Mouse (Mus musculus): ENCODE data around the gene Gfy. TPM values are rescaled to one million over a fixed set of nuclear protein-coding genes. Genes with fewer than 3 reads are reported as not detected.
"Not testable (repeated sequence)": the region's sequence is repeated elsewhere in the genome, so short reads cannot be mapped to it uniquely, and the experiment has no call there.

Gene Gfy
- polyA plus RNA-seq, 1 experiment from 2014 or later: not detected

DNA sequence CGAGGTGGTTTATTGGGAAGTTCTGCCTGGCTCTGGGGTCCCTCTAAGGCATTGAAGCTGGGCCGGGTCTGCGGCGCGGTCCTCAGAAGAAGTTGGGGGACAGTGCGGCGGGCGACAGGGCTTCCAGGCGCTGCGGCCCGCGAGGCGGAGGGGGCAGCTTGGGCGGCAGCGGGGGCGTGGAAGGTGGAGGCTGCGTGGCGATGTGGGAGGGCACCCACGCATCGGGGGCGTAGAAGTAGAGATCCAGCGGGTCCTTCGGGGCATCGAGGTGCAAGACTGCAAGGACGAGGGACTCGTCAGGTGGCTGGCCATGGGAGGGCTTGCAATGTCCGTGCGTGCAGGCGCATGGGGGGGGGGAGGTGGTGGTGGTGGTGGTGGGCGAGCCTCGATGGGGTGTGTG lies 3.0 kb downstream of the Gfy start:
- Histone ChIP-seq H3K9ac (replicated peaks; ENCODE audit: low read length) (0 out of 2 replicates have a peak overlapping the region, but pooled peaks have one; percentile 21), H3K4me2 (ENCODE audit: low read length) (peak overlapping the region; percentile 31), H3K36me3 (ENCODE audit: control insufficient read depth, insufficient read depth, low read length) (no peaks in the 10 kb centered on the region), H3K27ac (replicated peaks; ENCODE audit: low read depth, low read length) (no peak overlapping the region), H3K9me3 (ENCODE audit: control insufficient read depth, low read length) (no peaks in the 10 kb centered on the region), H3K27me3 (ENCODE audit: control insufficient read depth, insufficient read depth, low read length) (peaks cover 75% of the 10 kb centered on the region), H3K4me3 (replicated peaks; ENCODE audit: low read depth, low read length) (peak overlapping the region; percentile 13; the same call in 1 of the 2 replicates), H3K4me1 (ENCODE audit: control insufficient read depth, insufficient read depth, low read length) (0 out of 2 replicates have a peak, but pooled peaks cover 4% of the 10 kb centered on the region)
- ATAC-seq (ENCODE audit: low FRiP score, low TSS enrichment) (no peak), DNase-seq (no peak)
- 2% methylated on average over 31 of the region's 31 CpGs for WGBS

DNA sequence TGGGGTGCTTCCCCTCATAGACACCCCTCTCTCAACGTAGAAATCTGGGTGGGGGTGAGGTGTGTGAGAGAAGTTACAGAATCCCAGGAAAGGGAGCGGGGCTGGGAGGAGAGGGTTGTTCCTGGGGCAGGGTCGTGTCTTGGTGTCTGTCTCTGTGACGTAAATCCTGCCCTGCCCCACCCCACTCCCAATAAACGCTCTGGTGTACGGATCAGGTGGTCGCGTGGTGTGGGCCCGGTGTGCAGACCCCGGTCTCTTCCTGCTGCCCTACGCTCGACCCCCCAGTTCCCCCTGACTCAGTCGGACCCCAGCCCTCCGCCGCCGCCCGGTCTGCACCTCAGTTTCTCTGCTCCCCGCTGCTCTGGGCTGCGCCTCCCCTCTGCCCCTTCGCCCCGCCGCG lies 3.4 kb downstream of the Gfy start:
- no peak overlapping the region for H3K27ac ChIP-seq (replicated peaks; ENCODE audit: low read depth, low read length)
- H3K4me2 ChIP-seq (ENCODE audit: low read length): peak overlapping the region; percentile 31
- 0 out of 2 replicates have a peak, but pooled peaks cover 3% of the 10 kb centered on the region for H3K4me1 ChIP-seq (ENCODE audit: control insufficient read depth, insufficient read depth, low read length)
- H3K4me3 ChIP-seq (replicated peaks; ENCODE audit: low read depth, low read length): peak overlapping the region; percentile 13; the same call in 1 of the 2 replicates
- no peak for DNase-seq
- peaks cover 71% of the 10 kb centered on the region for H3K27me3 ChIP-seq (ENCODE audit: control insufficient read depth, insufficient read depth, low read length)
- WGBS: 2% methylated on average over 23 of the region's 23 CpGs
- no peaks in the 10 kb centered on the region for H3K9me3 ChIP-seq (ENCODE audit: control insufficient read depth, low read length)
- no peak for ATAC-seq (ENCODE audit: low FRiP score, low TSS enrichment)
- no peaks in the 10 kb centered on the region for H3K36me3 ChIP-seq (ENCODE audit: control insufficient read depth, insufficient read depth, low read length)
- H3K9ac ChIP-seq (replicated peaks; ENCODE audit: low read length): 0 out of 2 replicates have a peak overlapping the region, but pooled peaks have one; percentile 21

DNA sequence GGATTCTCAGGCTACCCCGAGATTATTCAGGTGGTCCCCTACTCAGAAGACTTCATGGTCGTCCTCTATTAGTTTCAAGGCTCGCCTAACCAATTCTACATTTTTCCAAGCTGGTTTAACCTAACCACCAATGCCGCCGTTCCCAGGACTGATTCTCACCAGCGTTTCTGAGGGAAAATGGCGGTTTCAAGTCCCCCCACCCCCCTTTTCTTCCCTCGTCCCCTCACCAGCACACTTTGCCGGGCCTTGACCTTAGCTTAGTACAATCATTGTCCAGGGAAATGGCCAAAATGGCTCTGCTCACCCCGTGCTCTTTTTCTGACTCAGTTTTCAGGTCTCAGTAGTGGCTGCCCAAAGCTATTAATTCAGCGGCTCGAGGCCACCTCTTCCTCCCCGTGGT lies 4.0 kb downstream of the Gfy start:
- 2% methylated on average over 13 of the region's 13 CpGs for WGBS
- H3K27ac ChIP-seq (replicated peaks; ENCODE audit: low read depth, low read length): no peak overlapping the region
- H3K27me3 ChIP-seq (ENCODE audit: control insufficient read depth, insufficient read depth, low read length): peaks cover 67% of the 10 kb centered on the region
- no peak overlapping the region for H3K9ac ChIP-seq (replicated peaks; ENCODE audit: low read length)
- DNase-seq: no peak
- no peak overlapping the region for H3K4me2 ChIP-seq (ENCODE audit: low read length)
- 0 out of 2 replicates have a peak, but pooled peaks cover 3% of the 10 kb centered on the region for H3K4me1 ChIP-seq (ENCODE audit: control insufficient read depth, insufficient read depth, low read length)
- no peaks in the 10 kb centered on the region for H3K9me3 ChIP-seq (ENCODE audit: control insufficient read depth, low read length)
- no peak overlapping the region for H3K4me3 ChIP-seq (replicated peaks; ENCODE audit: low read depth, low read length)
- ATAC-seq (ENCODE audit: low FRiP score, low TSS enrichment): no peak
- H3K36me3 ChIP-seq (ENCODE audit: control insufficient read depth, insufficient read depth, low read length): no peaks in the 10 kb centered on the region

DNA sequence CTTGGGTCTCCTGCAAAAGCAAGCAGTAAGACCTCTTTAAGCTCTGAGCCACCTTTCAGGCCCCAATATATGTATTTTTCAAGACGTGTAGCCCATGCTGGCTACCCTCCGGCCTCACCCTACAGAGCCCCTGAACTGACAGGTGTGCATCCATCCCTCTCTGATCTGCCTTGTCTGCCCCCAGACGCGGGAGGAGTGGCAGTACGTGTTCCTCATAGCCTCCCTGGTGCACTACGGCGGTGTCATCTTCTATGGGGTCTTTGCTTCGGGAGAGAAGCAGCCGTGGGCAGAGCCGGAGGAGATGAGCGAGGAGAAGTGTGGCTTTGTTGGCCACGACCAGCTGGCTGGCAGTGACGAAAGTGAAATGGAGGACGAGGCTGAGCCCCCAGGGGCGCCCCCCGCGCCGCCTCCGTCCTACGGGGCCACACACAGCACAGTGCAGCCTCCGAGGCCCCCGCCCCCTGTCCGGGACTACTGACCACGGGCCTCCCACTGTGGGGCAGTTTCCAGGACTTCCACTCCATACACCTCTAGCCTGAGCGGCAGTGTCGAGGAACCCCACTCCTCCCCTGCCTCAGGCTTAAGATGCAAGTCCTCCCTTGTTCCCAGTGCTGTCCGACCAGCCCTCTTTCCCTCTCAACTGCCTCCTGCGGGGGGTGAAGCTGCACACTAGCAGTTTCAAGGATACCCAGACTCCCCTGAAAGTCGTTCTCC lies 4.6 kb downstream of the Gfy start:
- H3K27ac ChIP-seq (replicated peaks; ENCODE audit: low read depth, low read length): no peak overlapping the region
- WGBS: 3% methylated on average over 28 of the region's 29 CpGs
- no peak for ATAC-seq (ENCODE audit: low FRiP score, low TSS enrichment)
- DNase-seq: peak; percentile 27
- no peak overlapping the region; the same call in 1 of the 2 replicates for H3K4me3 ChIP-seq (replicated peaks; ENCODE audit: low read depth, low read length)
- peak overlapping the region; percentile 10; the same call in 1 of the 2 replicates for H3K4me2 ChIP-seq (ENCODE audit: low read length)
- H3K9me3 ChIP-seq (ENCODE audit: control insufficient read depth, low read length): no peaks in the 10 kb centered on the region
- peaks cover 60% of the 10 kb centered on the region for H3K27me3 ChIP-seq (ENCODE audit: control insufficient read depth, insufficient read depth, low read length)
- no peak overlapping the region for H3K9ac ChIP-seq (replicated peaks; ENCODE audit: low read length)
- no peaks in the 10 kb centered on the region for H3K36me3 ChIP-seq (ENCODE audit: control insufficient read depth, insufficient read depth, low read length)
- H3K4me1 ChIP-seq (ENCODE audit: control insufficient read depth, insufficient read depth, low read length): 0 out of 2 replicates have a peak, but pooled peaks cover 3% of the 10 kb centered on the region

DNA sequence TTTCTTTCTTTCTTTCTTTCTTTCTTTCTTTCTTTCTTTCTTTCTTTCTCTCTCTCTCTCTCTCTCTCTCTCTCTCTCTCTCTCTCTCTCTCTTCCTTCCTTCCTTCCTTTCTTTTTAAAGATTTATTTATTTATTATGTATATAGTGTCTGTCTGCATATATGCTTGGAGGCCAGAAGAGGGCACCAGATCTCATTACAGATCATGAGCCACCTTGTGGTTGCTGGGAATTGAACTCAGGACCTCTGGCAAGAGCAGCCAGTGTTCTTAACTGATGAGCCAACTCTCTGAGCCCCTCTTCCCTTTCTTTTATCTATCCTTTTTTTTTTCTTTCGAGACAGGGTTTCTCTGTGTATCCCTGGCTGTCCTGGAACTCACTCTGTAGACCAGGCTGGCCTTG lies 5.6 kb downstream of the Gfy start:
- peaks cover 58% of the 10 kb centered on the region for H3K27me3 ChIP-seq (ENCODE audit: control insufficient read depth, insufficient read depth, low read length)
- not testable (repeated sequence) for ATAC-seq (ENCODE audit: low FRiP score, low TSS enrichment); H3K4me1 ChIP-seq (ENCODE audit: control insufficient read depth, insufficient read depth, low read length); H3K9ac ChIP-seq (replicated peaks; ENCODE audit: low read length); H3K4me2 ChIP-seq (ENCODE audit: low read length); H3K9me3 ChIP-seq (ENCODE audit: control insufficient read depth, low read length); H3K4me3 ChIP-seq (replicated peaks; ENCODE audit: low read depth, low read length); DNase-seq; H3K27ac ChIP-seq (replicated peaks; ENCODE audit: low read depth, low read length); H3K36me3 ChIP-seq (ENCODE audit: control insufficient read depth, insufficient read depth, low read length)
- WGBS: 68% methylated on average over 1 of the region's 1 CpGs

DNA sequence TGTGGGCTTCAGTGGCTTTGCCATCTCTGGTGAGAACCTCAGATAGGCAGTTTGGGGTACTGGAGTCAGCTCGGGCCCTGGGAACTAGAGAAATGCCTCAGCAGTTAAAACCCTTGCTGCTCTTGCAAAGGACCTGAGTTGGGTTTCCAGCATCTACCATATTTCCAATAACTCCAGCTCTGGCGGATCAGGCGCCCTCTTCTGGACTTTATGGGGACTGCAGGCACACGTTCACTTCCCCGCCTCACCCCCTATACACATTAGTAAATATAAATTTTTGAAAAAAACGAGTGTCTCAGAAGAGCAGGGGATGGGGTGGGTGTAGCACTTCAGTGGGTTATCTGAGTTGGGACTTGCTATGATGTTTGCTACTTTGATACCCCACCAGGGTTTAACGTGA lies 6.4 kb downstream of the Gfy start:
- no peak for ATAC-seq (ENCODE audit: low FRiP score, low TSS enrichment)
- WGBS: 65% methylated on average over 7 of the region's 7 CpGs

DNA sequence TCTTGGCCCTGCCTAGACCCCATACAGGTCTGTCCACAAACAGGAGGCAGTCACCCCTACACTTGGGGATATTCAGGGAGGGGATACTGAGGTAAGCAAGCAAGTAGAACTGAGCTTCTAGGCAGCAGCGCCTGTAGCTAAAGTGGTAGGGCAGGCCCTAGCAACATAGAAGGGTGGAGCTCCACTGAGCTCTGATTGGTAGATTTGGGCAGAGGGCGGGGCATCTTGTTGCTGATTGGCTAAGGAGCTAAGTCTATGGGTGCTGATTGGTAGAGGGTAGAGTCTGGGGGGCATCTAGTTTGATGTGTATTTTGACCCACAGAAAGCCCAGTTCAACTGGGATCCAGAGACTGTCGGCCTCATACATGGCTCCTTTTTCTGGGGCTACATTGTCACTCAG lies 9.9 kb downstream of the Gfy start:
- no peak for ATAC-seq (ENCODE audit: low FRiP score, low TSS enrichment)
- H3K4me3 ChIP-seq (replicated peaks; ENCODE audit: low read depth, low read length): no peak overlapping the region
- no peak overlapping the region for H3K4me2 ChIP-seq (ENCODE audit: low read length)
- H3K4me1 ChIP-seq (ENCODE audit: control insufficient read depth, insufficient read depth, low read length): peaks cover 6% of the 10 kb centered on the region; the same call in 1 of the 2 replicates
- H3K9ac ChIP-seq (replicated peaks; ENCODE audit: low read length): no peak overlapping the region
- no peak overlapping the region for H3K27ac ChIP-seq (replicated peaks; ENCODE audit: low read depth, low read length)
- no peaks in the 10 kb centered on the region for H3K9me3 ChIP-seq (ENCODE audit: control insufficient read depth, low read length)
- DNase-seq: no peak
- H3K36me3 ChIP-seq (ENCODE audit: control insufficient read depth, insufficient read depth, low read length): no peaks in the 10 kb centered on the region
- H3K27me3 ChIP-seq (ENCODE audit: control insufficient read depth, insufficient read depth, low read length): peaks cover 58% of the 10 kb centered on the region
- WGBS: 94% methylated on average over 3 of the region's 3 CpGs

More for the DNA sequence above, 6.4 kb downstream of the Gfy start:
- H3K27me3 ChIP-seq (ENCODE audit: control insufficient read depth, insufficient read depth, low read length): peaks cover 58% of the 10 kb centered on the region
- H3K36me3 ChIP-seq (ENCODE audit: control insufficient read depth, insufficient read depth, low read length): no peaks in the 10 kb centered on the region
- no peak for DNase-seq
- H3K4me1 ChIP-seq (ENCODE audit: control insufficient read depth, insufficient read depth, low read length): peaks cover 6% of the 10 kb centered on the region; the same call in 1 of the 2 replicates
- H3K4me3 ChIP-seq (replicated peaks; ENCODE audit: low read depth, low read length): no peak overlapping the region
- no peak overlapping the region for H3K27ac ChIP-seq (replicated peaks; ENCODE audit: low read depth, low read length)
- no peak overlapping the region for H3K9ac ChIP-seq (replicated peaks; ENCODE audit: low read length)
- no peaks in the 10 kb centered on the region for H3K9me3 ChIP-seq (ENCODE audit: control insufficient read depth, low read length)
- no peak overlapping the region for H3K4me2 ChIP-seq (ENCODE audit: low read length)

DNA sequence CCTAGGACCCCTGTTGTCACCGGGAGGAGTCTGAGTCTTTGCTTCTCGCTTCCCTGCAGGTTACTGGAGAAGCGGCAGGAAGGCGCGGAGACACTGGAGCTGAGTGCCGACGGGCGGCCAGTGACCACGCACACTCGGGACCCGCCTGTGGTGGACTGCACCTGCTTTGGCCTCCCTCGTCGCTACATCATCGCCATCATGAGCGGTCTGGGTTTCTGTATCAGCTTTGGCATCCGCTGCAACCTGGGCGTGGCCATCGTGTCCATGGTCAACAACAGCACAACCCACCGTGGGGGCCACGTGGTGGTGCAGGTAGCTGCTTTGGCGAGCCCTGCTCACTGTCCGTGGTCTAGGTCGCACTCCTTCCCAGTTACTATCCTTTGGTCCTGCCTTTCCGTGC lies 10.7 kb downstream of the Gfy start:
- Histone ChIP-seq H3K27ac (replicated peaks; ENCODE audit: low read depth, low read length) (no peak overlapping the region), H3K4me1 (ENCODE audit: control insufficient read depth, insufficient read depth, low read length) (peaks cover 9% of the 10 kb centered on the region), H3K9ac (replicated peaks; ENCODE audit: low read length) (no peak overlapping the region), H3K27me3 (ENCODE audit: control insufficient read depth, insufficient read depth, low read length) (peaks cover 59% of the 10 kb centered on the region), H3K9me3 (ENCODE audit: control insufficient read depth, low read length) (no peaks in the 10 kb centered on the region), H3K4me2 (ENCODE audit: low read length) (peak overlapping the region; percentile 24; the same call in 1 of the 2 replicates), H3K4me3 (replicated peaks; ENCODE audit: low read depth, low read length) (0 out of 2 replicates have a peak overlapping the region, but pooled peaks have one; percentile 5), H3K36me3 (ENCODE audit: control insufficient read depth, insufficient read depth, low read length) (no peaks in the 10 kb centered on the region)
- DNase-seq (no peak), ATAC-seq (ENCODE audit: low FRiP score, low TSS enrichment) (no peak)
- WGBS: 3% methylated on average over 24 of the region's 24 CpGs

Measured in midbrain, embryonic 14.5 days (tissue).